Mouse (Mus musculus) thymus, postnatal 10 days (tissue): ENCODE data around the gene Vstm2a.

ENCODE experiments used
- DNase-seq, 2 experiments: peaks; one replicate each; pipeline ENCODE4 v3.0.0; 2021; ENCODE audit warnings: low spot score in 2 of 2

Gene Vstm2a

GRCm38 (mm10) chr11:16439548-16440251 lies 182.2 kb downstream of the Vstm2a start:
- no peak for DNase-seq
